Mouse (Mus musculus): ENCODE measurements around the gene Rps27l. TPM values are rescaled to one million over a fixed set of nuclear protein-coding genes. Genes with fewer than 3 reads are reported as not detected.

Gene Rps27l
- total RNA-seq (2023) = 49.4 and 73.4 TPM in 2 replicates

GRCm38 (mm10) chr9:66945647-66946641 is at the start of gene Rps27l:
TSS of gene Rps27l (plus strand) at chr9:66946086.

GRCm38 (mm10) chr9:66919382-66919971 is 26.4 kb upstream of the Rps27l start, which contains the start of gene Rab8b:
TSS of gene Rab8b (minus strand) at chr9:66919687.

GRCm38 (mm10) chr9:66975239-66975645 is 29.4 kb downstream of the Rps27l start, which contains the start of gene Lactb:
TSS of gene Lactb (minus strand) at chr9:66975484.

Other genes with a start within 250 kb of the Rps27l start
- gene Car12, start 232.4 kb upstream of the Rps27l start, total RNA-seq (2023) = not detected in 2 replicates
- gene Aph1b, start 150.6 kb upstream of the Rps27l start, total RNA-seq (2023) = 25.8 and 30.5 TPM in 2 replicates
- gene Gm10647, start 149.0 kb upstream of the Rps27l start, total RNA-seq (2023) = not detected in 2 replicates
- gene Aph1c, start 111.4 kb upstream of the Rps27l start, total RNA-seq (2023) = 10.1 and 16.7 TPM in 2 replicates
- 115 and 135 TPM in 2 replicates for gene Rab8b, start 26.4 kb upstream of the Rps27l start, total RNA-seq (2023)
- 15.5 and 16.0 TPM in 2 replicates for gene Lactb, start 29.4 kb downstream of the Rps27l start, total RNA-seq (2023)
- 8.6 and 9.0 TPM in 2 replicates for gene Tpm1, start 103.3 kb downstream of the Rps27l start, total RNA-seq (2023)